Mouse (Mus musculus) retina, adult 2 months (tissue): ENCODE measurements around the gene March1.
A peak's percentile ranks its signal among the peaks of the same experiment; 100 is the strongest.

ENCODE experiments used
- DNase-seq: peaks from one replicate; pipeline ENCODE4 v3.0.0-alpha.2; 2012; ENCODE audit warnings: low read depth, low spot score

March1 gene

DNA sequence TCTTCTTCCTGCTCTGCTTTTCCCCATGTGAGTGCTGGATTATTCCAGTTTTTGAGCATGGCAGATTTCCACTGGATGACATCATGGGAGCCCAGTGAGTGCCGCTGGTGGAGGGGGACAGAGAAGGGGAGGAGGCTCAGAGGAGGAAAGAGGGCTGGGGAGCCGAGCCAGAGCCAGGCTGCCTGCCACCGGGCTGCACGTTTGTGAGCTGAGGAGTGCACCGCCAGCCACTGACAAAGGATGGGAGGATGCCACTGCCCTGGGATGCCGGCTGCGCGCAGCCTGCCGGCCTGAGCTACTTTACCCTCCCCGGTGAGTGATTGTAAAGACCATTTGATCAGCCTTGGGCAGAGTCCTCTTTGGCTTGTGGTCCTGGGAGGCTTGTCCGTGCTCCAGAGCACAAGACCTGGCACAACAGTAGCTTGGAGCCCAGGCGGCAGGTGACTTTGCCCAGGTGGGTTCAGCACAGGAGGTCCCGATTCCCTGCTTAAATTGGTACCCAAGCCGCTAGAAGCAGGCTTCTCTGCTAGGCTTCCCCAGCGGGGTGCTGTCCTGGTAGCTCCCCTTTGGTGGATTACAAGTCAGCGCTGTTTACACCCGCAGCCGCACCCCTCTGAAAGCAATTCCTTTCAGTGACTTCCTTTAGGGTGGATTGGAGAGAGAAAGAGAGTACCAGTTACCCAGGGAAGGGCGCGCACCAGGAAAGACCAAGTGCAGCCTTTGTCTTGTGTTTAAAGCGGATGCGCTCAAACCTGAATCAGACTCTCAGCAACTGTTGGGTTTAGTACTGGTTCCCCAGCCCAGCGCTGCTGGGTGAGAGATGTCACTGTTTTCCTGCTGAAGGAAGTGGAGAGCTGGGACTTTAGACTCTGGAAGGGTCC lies at the start of gene March1:
Gene March1, plus strand, starts transcription at position 30 of the 881 bp plus-strand sequence.
- DNase-seq: no peak

DNA sequence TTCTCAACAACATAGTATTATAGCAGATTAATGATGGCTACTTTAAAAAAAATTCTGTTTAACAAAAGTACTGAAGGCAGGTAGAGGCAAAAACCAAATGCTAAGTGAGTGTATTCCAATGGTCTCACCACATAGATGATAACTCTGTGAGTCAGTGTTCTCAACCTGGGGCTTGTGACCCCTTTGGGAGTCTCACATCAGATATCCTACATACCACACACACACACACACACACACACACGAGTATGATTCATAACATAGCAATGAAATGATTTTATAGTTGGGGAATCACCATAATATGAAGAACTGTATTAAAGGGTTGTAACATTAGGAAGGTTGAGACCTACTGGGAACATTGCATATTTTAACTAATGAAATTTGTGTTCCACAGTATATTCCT lies 30.8 kb upstream of the March1 start:
- DNase-seq: no peak

DNA sequence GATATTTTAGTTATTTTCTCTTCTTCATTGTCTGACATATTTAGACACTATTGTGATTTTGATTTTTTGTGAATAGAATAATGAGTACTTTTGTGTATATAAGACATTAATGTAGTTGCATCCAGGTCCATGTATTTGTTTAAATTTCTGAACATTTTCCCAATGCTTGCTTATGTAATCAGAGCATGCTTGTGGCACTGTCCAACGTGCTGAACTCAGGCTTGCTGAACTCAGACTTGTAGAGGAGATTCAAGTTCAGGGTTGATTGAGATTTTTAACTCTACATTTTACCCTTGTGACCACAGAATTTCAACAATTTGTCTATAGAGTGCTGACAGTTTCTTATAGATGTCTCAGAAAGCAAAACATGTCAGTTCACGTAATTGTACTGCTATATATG lies 14.5 kb upstream of the March1 start:
- no peak for DNase-seq

DNA sequence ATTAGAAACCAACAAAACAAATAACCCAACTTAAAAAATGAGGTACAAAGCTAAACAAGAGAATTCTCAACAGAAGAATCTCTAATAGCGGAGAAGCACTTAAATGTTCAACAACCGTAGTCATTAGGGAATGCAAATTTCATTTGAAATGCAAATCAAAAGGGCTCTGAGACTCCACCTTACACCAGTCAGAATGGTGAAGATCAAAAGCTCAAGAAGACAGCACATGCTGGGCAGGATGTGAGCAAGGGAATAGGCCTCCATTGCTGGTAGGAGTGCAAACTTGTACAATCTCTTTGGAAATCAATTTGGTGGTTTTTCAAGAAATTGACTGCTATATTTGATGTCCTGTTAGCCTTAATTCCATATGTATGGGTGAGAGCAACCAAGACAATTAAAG lies 8.2 kb upstream of the March1 start:
- DNase-seq: no peak

DNA sequence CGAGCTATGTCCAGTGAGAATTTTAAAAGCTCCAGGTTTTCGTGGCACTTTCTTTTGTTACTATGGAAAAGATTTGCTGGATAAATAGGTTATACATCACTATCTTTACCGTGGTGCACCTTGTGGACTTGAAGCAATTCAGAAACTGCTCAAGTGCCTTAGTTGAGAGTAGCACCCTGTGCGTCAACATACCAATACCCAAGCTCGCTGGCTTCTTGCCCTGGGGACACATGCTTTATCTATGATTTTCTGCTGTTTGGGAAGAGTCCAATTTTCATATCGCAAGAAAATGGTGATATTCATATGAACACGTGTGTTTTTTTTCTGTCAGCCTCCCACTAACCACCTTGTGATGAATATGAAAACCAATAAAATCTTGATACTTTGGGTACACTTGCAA lies 1.3 kb downstream of the March1 start:
- DNase-seq: no peak

DNA sequence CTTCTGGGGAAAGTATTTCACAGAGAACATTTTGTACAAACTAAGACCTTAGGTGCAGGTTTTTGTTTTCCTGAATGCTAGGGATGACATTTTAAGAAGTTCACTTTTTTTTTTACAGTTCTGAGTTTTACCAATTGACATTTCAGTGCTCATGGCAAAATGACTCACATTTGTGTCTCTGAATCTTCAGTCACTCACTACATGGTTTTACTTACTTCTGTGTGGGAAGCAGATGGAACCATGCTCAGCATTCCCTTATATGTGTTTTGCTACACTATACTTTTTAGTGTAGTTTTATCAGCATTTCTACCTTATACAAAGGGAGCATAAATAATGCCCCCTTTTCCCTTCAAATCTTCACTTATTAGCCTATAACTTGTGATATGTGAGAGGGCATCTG lies 27.2 kb downstream of the March1 start:
- DNase-seq: no peak

DNA sequence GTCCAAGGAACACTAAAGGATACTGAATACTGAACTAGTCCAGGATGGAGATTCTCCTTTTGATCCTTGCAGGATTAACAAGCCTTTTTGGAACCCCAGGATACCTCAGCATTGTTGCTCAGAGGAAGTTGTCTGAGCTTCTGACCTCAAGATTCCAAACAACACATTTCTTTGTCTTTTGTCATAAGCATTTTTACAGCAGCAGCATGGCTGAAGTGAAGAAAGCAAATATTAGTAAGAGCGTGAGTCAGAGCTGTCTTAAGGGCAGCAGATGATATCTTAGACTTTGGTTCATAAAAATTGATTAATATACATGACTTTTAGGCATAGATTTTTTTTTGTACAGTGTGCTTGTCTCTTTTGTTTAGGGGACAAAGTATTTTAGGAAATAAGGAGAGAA lies 27.8 kb downstream of the March1 start:
- no peak for DNase-seq

DNA sequence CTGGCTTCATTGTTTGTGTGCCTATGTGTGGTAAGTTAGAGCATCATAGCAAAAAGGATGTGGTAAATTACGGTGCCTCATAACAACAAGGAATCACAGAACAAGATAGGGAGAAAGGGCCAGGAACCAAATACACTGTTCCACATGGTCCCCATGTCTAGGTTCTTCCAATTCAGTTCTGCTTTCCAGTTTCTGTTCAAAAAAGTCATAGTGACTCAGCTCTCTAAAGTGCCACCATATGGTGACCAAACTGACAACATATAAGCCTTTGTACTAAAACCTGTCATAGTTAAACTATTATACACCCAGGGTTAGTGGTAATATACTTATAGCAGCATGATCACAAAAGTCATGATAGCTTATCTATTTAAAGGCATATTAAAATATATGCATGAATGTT lies 28.2 kb downstream of the March1 start:
- no peak for DNase-seq

DNA sequence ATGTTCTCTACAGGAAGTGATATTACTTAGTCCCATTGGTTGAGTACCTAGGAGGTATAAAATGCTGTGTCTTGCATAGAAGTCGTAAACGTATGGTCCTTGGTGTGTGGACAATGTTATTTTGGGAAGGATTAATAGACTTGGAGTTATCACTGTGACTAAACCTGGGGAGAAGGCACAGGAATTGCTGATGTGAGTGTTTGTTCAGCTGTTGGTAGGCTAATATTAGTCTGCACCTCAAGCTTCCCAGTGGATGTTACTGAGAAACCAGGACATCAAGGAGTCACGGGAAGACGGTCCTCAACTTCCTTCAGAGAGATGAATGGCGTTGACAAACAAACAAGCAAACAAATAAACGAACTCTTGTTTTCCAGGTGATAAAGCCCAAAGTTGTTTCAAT lies 38.2 kb downstream of the March1 start:
- no peak for DNase-seq

DNA sequence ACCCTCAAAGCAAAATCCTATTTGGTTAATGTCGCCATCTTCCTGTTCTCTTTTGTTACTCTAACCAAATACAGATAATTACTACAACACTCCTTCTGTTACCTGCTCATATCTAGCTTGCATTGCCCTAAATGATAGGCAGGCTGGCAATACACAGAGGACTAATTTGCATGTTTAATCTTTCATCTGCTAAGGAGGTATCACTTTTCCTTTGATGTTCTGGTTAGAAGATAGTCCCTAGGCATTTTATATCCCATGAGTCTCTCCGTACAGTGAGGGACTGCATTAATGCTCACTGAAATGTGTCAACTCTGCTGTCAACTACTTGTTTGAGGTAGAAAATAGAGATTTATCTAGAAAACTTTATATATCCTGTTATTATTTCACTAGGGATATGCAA lies 44.2 kb downstream of the March1 start:
- DNase-seq: no peak

DNA sequence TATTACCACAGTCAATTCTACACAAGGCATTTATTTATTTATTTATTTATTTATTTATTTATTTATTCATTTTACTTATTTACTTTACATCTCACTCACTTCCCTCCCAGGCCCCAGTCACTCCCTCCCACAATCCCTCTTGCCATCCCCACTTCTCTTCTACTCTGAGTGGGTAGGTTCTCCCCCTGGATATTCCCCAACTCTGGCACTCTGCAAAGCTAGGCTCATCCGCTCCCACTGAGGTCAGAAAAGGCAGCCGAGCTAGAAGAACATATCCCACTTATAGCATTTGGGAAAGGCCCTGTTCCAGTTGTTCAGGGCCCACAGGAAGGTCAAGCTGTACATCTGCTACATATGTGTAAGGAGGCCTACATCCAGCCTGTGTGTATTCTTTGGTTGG lies 48.1 kb downstream of the March1 start:
- DNase-seq: no peak

DNA sequence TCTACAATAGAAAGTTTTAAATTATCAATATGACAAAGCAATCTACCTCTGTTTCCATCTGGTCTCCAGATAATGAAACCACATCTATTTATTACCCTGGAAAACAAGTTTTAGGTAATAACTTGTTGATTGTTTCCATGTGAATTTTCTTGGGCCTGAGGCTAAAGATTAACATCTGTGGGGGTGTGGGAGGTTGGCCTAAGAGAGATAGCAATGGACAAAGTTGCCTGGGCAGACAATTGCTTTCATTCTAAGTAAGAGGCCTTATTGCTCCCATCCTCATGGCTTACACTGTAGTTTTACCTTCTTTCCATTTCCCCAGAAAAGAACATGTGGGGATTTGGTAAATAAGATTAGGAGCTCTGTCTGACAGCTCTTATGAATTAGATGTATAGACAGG lies 125.4 kb downstream of the March1 start:
- no peak for DNase-seq

DNA sequence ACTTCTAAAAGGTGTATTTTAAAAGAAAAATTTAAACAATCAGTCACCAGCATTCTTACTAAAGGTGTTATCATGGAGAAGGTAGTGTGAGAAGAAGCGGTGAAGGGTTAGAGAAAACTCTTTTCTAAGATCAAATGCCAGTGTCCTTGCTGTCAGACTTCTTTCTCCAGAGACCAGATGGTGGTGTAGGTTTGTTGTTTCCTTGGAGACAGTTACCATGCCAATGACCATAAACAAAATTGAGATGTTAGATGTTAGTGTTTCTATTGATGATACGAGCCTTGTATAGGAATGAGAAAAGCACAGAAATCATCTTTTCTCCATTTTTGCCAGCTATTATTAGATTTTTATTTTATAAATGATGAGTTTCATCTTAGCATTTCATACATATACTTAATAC lies 158.1 kb downstream of the March1 start:
- no peak for DNase-seq

DNA sequence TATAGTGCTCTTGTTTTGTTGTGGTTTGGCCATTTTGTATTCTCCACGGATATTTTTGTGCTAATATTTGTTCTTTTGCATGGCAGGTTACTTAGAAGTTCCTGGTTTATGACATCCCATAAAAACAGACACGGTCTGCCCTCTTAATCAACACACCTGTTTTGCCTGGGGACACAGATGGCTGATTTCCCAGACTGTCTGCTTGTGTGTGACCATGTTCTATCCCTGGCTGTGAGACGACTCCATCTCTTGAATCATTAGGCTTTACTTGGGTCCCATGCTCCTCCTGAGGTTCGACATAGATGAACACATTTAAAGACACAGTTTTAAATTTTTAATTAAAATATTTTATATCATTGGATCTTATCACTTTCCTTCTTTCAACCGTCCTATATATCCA lies 163.5 kb downstream of the March1 start:
- no peak for DNase-seq

DNA sequence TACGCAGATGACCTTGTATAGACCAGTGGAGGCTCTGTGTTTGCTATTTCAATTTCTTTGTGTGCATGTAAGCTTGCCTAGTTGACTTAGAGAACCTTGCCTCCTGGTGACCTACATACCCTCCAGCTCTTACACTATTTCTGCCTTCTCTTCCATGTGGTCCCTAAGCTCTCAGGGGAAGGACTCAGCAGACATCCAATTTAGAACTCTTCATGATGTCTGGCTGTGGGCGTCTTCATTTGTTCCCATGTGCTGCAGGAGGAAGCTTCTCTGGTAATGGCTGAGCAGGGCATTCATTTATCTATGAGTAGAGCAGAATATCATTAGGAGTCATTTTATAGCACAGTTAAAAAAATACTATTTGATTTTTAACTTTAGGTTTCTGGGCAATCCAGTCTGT lies 195.3 kb downstream of the March1 start:
- DNase-seq: no peak

DNA sequence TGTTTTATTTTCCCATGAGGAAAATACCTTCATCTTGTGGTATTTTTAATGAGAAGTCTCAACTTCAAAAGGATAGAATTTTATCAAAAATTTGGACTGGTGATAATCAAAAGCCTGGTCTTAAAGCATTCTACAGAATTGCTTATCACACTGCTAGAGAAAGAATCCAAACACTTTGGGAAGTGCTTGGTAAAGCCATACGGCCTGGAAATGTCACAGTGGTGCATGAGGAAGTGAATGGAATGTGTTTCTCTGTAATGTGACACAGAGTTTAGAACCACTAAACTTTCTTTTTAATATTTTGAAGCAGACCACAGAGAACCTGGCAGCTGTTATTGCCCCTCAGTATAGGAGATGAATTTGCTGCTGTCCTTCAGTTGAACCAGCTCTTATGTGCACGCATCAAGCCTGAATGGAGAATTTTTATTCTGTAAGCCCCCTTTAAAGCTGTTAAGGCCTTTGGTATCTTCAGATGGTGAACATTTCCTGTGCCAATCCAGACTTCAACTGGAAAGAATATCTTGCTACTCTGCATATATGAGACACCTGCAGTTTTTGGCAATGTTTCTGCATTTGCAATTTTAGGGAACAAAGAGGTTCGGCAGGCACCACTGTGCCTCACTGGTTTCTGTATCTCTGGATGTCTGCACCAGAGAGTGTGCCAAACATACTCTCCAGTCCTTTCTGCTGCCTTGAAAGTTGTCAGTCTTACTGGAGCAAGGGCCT lies 304.8 kb downstream of the March1 start:
- DNase-seq: no peak

DNA sequence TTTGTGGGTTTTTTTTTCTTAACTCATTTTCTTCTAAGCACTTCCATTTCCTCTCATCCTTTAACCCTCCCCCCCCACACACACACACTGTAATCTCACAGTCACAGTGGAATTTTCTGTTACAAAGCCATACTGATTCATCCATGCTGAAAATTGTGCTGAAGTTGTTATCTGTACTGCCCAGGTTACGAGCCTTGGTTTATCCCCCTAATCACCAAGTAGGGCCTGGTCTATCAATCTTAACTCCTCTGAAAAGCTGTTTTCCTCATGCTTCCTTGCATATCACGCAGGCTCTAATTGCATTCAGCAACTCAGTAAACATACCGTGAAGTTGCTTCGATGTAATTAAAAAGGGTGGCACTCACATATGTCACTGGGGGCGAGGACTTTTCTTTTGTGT lies 339.2 kb downstream of the March1 start:
- no peak for DNase-seq

DNA sequence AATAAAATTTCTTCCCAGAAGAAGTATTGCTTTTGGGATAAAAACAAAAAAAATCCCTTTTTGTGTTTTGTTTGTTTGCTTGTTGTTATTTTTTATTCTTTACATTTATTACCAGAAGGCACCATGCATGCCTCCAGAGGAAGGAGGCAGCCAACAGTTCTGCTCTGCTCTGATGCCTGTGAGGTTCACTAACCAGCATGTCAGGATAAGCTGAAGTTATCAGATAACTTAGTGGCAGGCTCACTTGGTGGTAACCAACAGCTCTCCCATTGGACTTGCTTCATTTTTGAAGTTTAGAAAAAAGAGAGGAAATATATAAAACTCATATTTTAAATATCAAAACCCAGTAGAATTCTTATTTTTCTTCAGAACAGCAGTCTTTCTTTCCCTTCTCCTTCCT lies 339.8 kb downstream of the March1 start:
- DNase-seq: no peak

DNA sequence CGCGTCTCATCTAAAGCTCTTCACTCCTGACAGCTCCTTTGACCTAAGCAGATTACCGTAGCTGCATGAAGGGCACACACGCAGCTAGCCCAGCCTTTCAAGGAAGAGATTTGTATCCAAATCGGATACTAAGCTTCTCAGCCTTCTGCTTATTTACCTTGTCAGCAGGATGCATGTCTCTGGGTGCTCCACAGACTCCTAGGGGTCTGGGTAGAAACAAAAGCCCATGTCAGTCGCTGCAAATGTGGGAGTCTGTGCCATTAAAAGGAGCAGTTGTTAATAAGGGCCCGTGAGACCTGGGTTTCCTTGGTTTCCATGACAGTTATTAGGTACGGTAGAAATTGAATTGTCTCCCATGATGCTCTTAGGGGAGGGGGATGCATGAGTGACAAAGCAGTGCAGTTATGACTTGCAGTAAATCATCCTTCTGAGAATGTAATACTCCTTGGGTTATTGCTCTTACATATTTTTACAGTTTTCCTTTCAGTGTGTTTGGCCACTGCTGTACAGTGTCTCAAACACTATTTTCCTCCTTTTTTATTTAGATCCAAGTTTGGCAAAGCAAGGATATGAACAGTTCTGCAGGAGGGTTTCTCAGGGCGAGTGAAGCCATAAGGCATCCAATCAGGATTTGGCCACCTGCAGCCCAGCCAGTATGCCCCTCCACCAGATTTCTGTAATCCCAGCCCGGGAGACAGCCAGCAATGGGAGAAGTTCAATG lies 349.0 kb downstream of the March1 start:
- peak; percentile 82 for DNase-seq

DNA sequence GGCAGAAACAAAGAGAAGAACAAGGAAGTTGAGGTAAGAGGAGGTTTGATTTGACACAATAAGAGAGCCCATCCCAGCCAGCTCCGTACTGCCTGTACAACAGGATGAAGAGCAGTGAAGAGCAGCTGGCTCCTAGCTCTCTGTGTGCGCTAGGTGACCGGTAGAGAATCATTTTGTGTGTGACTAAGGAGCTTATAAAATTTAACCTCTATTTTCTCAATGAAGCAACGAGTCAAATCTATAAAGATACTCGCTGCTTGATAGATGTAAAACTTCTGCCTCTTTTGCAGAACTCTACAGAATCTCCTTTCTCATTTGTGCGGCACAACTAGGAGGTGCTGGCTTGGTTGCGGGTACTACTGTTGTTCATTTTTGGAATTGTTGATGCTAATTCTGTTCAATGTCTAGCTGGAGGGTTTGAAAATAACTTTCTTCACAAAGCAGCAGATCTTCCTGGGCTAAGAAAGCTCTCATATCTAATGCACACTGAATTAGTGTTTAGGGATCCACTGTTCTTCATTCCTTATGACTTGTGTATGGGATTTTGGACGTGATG lies 349.6 kb downstream of the March1 start:
- no peak for DNase-seq

DNA sequence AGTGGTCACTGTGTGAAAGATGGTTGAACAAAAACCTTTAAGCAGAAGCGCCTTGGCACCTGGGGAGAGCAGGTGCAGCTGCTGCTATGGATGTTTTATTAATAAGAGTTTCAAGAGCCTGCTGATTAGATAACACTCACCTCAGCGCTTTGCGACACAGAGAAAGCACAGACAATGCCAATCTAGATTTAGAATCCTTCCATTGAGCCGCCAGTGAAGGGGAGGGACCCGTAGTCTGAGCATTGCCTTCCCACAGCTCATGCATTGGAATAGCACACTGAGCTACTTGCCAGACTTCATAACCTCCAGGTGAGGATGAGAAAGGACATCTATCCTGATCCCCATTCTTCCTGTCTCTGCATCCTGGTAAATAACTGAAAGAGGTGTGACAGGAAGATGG lies 359.2 kb downstream of the March1 start:
- DNase-seq: no peak

DNA sequence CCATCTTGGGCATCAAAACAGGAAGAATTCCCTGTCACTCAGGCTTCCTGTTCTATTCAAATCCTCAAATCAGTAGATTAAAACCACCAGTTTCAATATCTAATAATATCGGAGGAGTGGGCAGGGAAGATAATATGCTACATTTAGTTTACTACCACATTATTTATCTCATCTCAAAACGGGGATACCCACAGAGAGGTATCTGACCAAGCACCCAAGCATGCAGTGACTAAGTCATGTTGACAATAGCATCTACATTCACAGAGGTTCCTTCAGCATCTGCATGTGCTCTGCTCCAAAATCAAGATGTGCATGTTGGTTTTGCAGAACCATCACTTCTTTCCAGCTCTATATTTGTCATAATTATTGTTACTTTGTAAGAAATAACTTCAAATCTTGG lies 364.3 kb downstream of the March1 start:
- no peak for DNase-seq
